In genomic region chr16:91504701-91505100, GRCm38 (mm10) we compare ENCODE assay signal across 19 mouse cellular contexts.
"Had no signal": no experiment of that assay in that cellular context is flagged by ENCODE, and none has a peak within 500 bp of the region (broad histone marks: within the 10 kb centered on the region; RNA-seq: fewer than 3 reads in every experiment).

No protein-coding gene starts in this region.

- H3K4me3 ChIP-seq: limb, embryonic 12.5 days; liver, embryonic 13.5 days; lung, embryonic 15.5 days; megakaryocyte, embryonic 14.5 days; midbrain, embryonic 15.5 days; neural tube, embryonic 13.5 days; stomach, embryonic 15.5 days had no signal

- H3K27ac ChIP-seq: limb, embryonic 12.5 days; liver, embryonic 13.5 days; lung, embryonic 15.5 days; macrophage; midbrain, embryonic 15.5 days; neural tube, embryonic 13.5 days; stomach, embryonic 15.5 days had no signal

- H3K4me1 ChIP-seq: limb, embryonic 12.5 days; lung, embryonic 15.5 days; megakaryocyte, embryonic 14.5 days; midbrain, embryonic 15.5 days; neural tube, embryonic 13.5 days; stomach, embryonic 15.5 days had no signal

- H3K27me3 ChIP-seq: limb, embryonic 12.5 days; liver, embryonic 13.5 days; lung, embryonic 15.5 days; megakaryocyte, embryonic 14.5 days; midbrain, embryonic 15.5 days; neural tube, embryonic 13.5 days; stomach, embryonic 15.5 days had no signal

- H3K9ac ChIP-seq: limb, embryonic 12.5 days; liver, embryonic 13.5 days; liver, postnatal 0 days; lung, embryonic 15.5 days; midbrain, embryonic 15.5 days; neural tube, embryonic 13.5 days; stomach, embryonic 15.5 days had no signal

- H3K9me3 ChIP-seq: limb, embryonic 12.5 days; liver, embryonic 13.5 days; lung, embryonic 15.5 days; midbrain, embryonic 15.5 days; neural tube, embryonic 13.5 days; stomach, embryonic 15.5 days had no signal

- DNase-seq: kidney, postnatal 10 days; kidney, postnatal 4 days; liver; liver, embryonic 13.5 days; liver, postnatal 0 days; lung, postnatal 14 days; retina, postnatal 1 day; right cerebral cortex, postnatal 4 days; spleen, adult 18-20 months; thymus, adult 2 months; thymus, postnatal 25 days had no signal

- H3K4me2 ChIP-seq: limb, embryonic 12.5 days; liver, embryonic 13.5 days; lung, embryonic 15.5 days; midbrain, embryonic 11.5 days; midbrain, embryonic 15.5 days; neural tube, embryonic 13.5 days; stomach, embryonic 15.5 days had no signal

- ATAC-seq: liver, postnatal 0 days; midbrain, embryonic 15.5 days had no signal
